In the genomic region with DNA sequence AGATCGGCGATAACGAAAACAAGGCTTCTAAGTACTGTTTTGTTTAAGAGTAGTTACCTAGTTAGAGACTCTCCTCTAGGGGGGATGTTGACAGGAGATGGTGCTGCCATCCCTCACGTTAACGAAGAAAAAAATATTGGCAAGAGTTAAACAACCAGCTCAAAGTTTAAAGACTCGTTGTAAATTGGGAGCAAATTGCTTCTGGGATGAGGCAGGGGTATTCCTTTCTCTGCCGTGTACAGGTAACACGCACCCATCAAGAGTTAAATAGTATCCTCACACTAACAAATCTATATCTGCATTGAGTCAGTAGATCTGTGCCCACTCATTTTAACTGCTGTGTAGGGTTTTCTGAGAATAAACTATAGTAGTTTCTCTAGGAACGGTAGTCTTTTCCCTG, we compare ENCODE assay signal across 8 mouse cellular contexts. TPM values are rescaled to one million over a fixed set of nuclear protein-coding genes. Genes with fewer than 3 reads are reported as not detected.
DNase-seq lines count a peak whose midpoint lies in the region; ATAC-seq and TF ChIP-seq lines count a peak whose summit lies in the region.

No protein-coding gene starts in this region.

- peaks cover 27% of the 10 kb centered on the region for H3K79me2 ChIP-seq in myocyte (ENCODE audit: control insufficient read depth, insufficient read depth)

- H3K9ac ChIP-seq in embryonic facial prominence, embryonic 12.5 days = peak overlapping the region; percentile 91
- H3K9ac ChIP-seq in intestine, embryonic 14.5 days (ENCODE audit: low read length) = peak overlapping the region; percentile 89

- H3K27me3 ChIP-seq in embryonic facial prominence, embryonic 12.5 days = no peaks in the 10 kb centered on the region
- no peaks in the 10 kb centered on the region for H3K27me3 ChIP-seq in intestine, embryonic 14.5 days (replicated peaks; ENCODE audit: control insufficient read depth, insufficient read depth, low read length)
- no peaks in the 10 kb centered on the region for H3K27me3 ChIP-seq in myocyte (ENCODE audit: control insufficient read depth, insufficient read depth, insufficient read length)

- DNase-seq in left cerebral cortex, adult 2 months (ENCODE audit: extremely low spot score in 1 of 2, low spot score in 2 of 2) = no peak
- DNase-seq in left cerebral cortex, adult 9 months (ENCODE audit: low spot score in 2 of 2) = no peak
- DNase-seq in intestine, embryonic 14.5 days (ENCODE audit: low spot score) = peak; percentile 50
- no peak for DNase-seq in urinary bladder, postnatal 36 days (ENCODE audit: low spot score in 2 of 2)
- no peak for DNase-seq in cerebellum, adult 8-10 months

- H3ac ChIP-seq in myocyte (ENCODE audit: control insufficient read depth, insufficient read length) = peak overlapping the region; percentile 60

- H3K4me2 ChIP-seq in embryonic facial prominence, embryonic 12.5 days (replicated peaks) = peak overlapping the region; percentile 81
- H3K4me2 ChIP-seq in intestine, embryonic 14.5 days (ENCODE audit: low read length) = peak overlapping the region; percentile 93
- H3K4me2 ChIP-seq in myocyte (ENCODE audit: low read depth) = peak overlapping the region; percentile 92

- WGBS in embryonic facial prominence, embryonic 12.5 days = 10% methylated on average over 9 of the region's 9 CpGs
- 9% methylated on average over 9 of the region's 9 CpGs for WGBS in intestine, embryonic 14.5 days

- H3K9me3 ChIP-seq in embryonic facial prominence, embryonic 12.5 days = no peaks in the 10 kb centered on the region
- H3K9me3 ChIP-seq in intestine, embryonic 14.5 days (ENCODE audit: control insufficient read depth, low read length) = no peaks in the 10 kb centered on the region

- no peak for ATAC-seq in embryonic facial prominence, embryonic 12.5 days (ENCODE audit: insufficient number of reproducible peaks, insufficient read depth, low FRiP score, low TSS enrichment)
- no peak for ATAC-seq in intestine, embryonic 14.5 days (replicated peaks; ENCODE audit: low FRiP score, low TSS enrichment, low read depth)
- ATAC-seq in frontal cortex, adult (ENCODE audit: low TSS enrichment) = no peak

- TF ChIP-seq CTCF in left cerebral cortex, adult 2 months (IDR thresholded peaks at IDR 0.05) = no peak

- peak overlapping the region; percentile 73 for H3K27ac ChIP-seq in left cerebral cortex, adult 2 months
- peak overlapping the region; percentile 76; the same call in 1 of the 2 replicates for H3K27ac ChIP-seq in embryonic facial prominence, embryonic 12.5 days
- H3K27ac ChIP-seq in intestine, embryonic 14.5 days (ENCODE audit: low read depth) = peak overlapping the region; percentile 91; the same call in 1 of the 2 replicates

- intact Hi-C loops in left cerebral cortex, adult 2 months (cut with DNase I) = loop anchor here (2.0 kb wide), 1 partner anchor 27 kb away; the partner anchor contains the start of genes Mrpl47 and Ndufb5

- H3K36me3 ChIP-seq in embryonic facial prominence, embryonic 12.5 days = peaks cover 26% of the 10 kb centered on the region
- H3K36me3 ChIP-seq in intestine, embryonic 14.5 days (ENCODE audit: control insufficient read depth, insufficient read depth, low read length) = peaks cover 31% of the 10 kb centered on the region
- peaks cover 20% of the 10 kb centered on the region for H3K36me3 ChIP-seq in myocyte (ENCODE audit: control insufficient read depth, insufficient read depth)

- no peak for TF ChIP-seq POLR2A in myocyte (IDR thresholded peaks at IDR 0.05; ENCODE audit: insufficient read length, low read depth)

- H3K4me3 ChIP-seq in left cerebral cortex, adult 2 months = peak overlapping the region; percentile 77
- peak overlapping the region; percentile 88 for H3K4me3 ChIP-seq in embryonic facial prominence, embryonic 12.5 days
- peak overlapping the region; percentile 99 for H3K4me3 ChIP-seq in intestine, embryonic 14.5 days (ENCODE audit: low read depth, low read length)
- peak overlapping the region; percentile 84 for H3K4me3 ChIP-seq in myocyte

- peaks cover 7% of the 10 kb centered on the region for H3K4me1 ChIP-seq in embryonic facial prominence, embryonic 12.5 days
- peaks cover 8% of the 10 kb centered on the region for H3K4me1 ChIP-seq in intestine, embryonic 14.5 days (replicated peaks; ENCODE audit: control insufficient read depth, insufficient read depth, low read length)

TF ChIP-seq in myocyte, 11 proteins besides CTCF, POLR2A, EP300 and RAD21:
- TF ChIP-seq SRF (IDR thresholded peaks at IDR 0.05; ENCODE audit: control insufficient read depth, insufficient read length, low read depth) (no peak), TCF3 (IDR thresholded peaks at IDR 0.05; ENCODE audit: insufficient read length, low read depth) (no peak), POLR2AphosphoS2 (IDR thresholded peaks at IDR 0.05; ENCODE audit: insufficient read length, low read depth) (no peak), CEBPB (IDR thresholded peaks at IDR 0.05; ENCODE audit: insufficient read depth, poor library complexity, severe bottlenecking) (no peak), MYOG (IDR thresholded peaks at IDR 0.05; ENCODE audit: control insufficient read depth in 1 of 3, insufficient read depth in 1 of 3, insufficient read length in 2 of 3, low read depth in 2 of 3) (no peak), MYOD1 (IDR thresholded peaks at IDR 0.05; ENCODE audit: control insufficient read depth in 1 of 3, insufficient read length in 2 of 3, low read depth in 2 of 3) (no peak), TCF12 (IDR thresholded peaks at IDR 0.05; ENCODE audit: insufficient read depth, poor library complexity, severe bottlenecking) (no peak), USF1 (IDR thresholded peaks at IDR 0.05; ENCODE audit: low read depth) (no peak), MAX (IDR thresholded peaks at IDR 0.05; ENCODE audit: low read depth) (no peak)
TF ChIP-seq in myocyte: peak in this region for 0.

RNA-seq across cellular contexts. Expression of gene Actl6a, which starts 3.3 kb away (rescaled TPM):
- 10 to 100 TPM; 16.7 to 17.7 TPM for total RNA-seq in left cerebral cortex, adult 2 months (2021)
- polyA plus RNA-seq in embryonic facial prominence, embryonic 12.5 days (2016; fragmentation: Nextera tagmentation; extraction: Ambion mirVana) = 186 and 197 TPM in 2 replicates
- 159 and 182 TPM in 2 replicates for polyA plus RNA-seq in intestine, embryonic 14.5 days (2014; fragmentation: Nextera tagmentation; extraction: Ambion mirVana)
- polyA plus RNA-seq in myocyte (2012; fragmentation: generic; extraction: Trizol) = 47.0 TPM

RNA-seq across cellular contexts. Expression of gene Ndufb5, which starts 27.4 kb away (rescaled TPM):
- total RNA-seq in left cerebral cortex, adult 2 months (2021) = 100 to 1,000 TPM; 198 to 210 TPM
- polyA plus RNA-seq in embryonic facial prominence, embryonic 12.5 days (2016; fragmentation: Nextera tagmentation; extraction: Ambion mirVana) = 303 and 311 TPM in 2 replicates
- 348 and 364 TPM in 2 replicates for polyA plus RNA-seq in intestine, embryonic 14.5 days (2014; fragmentation: Nextera tagmentation; extraction: Ambion mirVana)
- polyA plus RNA-seq in myocyte (2012; fragmentation: generic; extraction: Trizol) = 224 TPM

RNA-seq across cellular contexts. Expression of gene Mrpl47, which starts 28.0 kb away (rescaled TPM):
- total RNA-seq in left cerebral cortex, adult 2 months (2021) = 10 to 100 TPM; 22.2 to 22.8 TPM
- polyA plus RNA-seq in embryonic facial prominence, embryonic 12.5 days (2016; fragmentation: Nextera tagmentation; extraction: Ambion mirVana) = 37.0 and 38.1 TPM in 2 replicates
- polyA plus RNA-seq in intestine, embryonic 14.5 days (2014; fragmentation: Nextera tagmentation; extraction: Ambion mirVana) = 38.0 and 40.4 TPM in 2 replicates
- 10.8 TPM for polyA plus RNA-seq in myocyte (2012; fragmentation: generic; extraction: Trizol)
